Mouse (Mus musculus) bone marrow, adult 2 months (tissue): Measurements from ENCODE around the gene Pnmal1.

ENCODE experiments used
- CTCF ChIP-seq: fragments of 200-500 bp; IDR thresholded peaks from 2 replicates; pipeline ENCODE4 v1.5.1; 2011; ENCODE audit warnings: low read length, control low read depth; ENCODE audit not compliant: control insufficient read depth, insufficient read depth
- POLR2A ChIP-seq: fragments of 200-500 bp; IDR thresholded peaks from 2 replicates; pipeline ENCODE4 v1.6.1; 2011; ENCODE audit warnings: low read depth, mild to moderate bottlenecking, control low read depth, low read length, borderline replicate concordance; ENCODE audit not compliant: control insufficient read depth

GRCm38 (mm10) chr7:16944808-16945315, 14.6 kb upstream of the Pnmal1 start:
- TF ChIP-seq CTCF, result no peak
- no peak for TF ChIP-seq POLR2A
